Mouse (Mus musculus): ENCODE data around the gene Capzb.
A peak's percentile ranks its signal among the peaks of the same experiment; 100 is the strongest.

Gene Capzb

DNA sequence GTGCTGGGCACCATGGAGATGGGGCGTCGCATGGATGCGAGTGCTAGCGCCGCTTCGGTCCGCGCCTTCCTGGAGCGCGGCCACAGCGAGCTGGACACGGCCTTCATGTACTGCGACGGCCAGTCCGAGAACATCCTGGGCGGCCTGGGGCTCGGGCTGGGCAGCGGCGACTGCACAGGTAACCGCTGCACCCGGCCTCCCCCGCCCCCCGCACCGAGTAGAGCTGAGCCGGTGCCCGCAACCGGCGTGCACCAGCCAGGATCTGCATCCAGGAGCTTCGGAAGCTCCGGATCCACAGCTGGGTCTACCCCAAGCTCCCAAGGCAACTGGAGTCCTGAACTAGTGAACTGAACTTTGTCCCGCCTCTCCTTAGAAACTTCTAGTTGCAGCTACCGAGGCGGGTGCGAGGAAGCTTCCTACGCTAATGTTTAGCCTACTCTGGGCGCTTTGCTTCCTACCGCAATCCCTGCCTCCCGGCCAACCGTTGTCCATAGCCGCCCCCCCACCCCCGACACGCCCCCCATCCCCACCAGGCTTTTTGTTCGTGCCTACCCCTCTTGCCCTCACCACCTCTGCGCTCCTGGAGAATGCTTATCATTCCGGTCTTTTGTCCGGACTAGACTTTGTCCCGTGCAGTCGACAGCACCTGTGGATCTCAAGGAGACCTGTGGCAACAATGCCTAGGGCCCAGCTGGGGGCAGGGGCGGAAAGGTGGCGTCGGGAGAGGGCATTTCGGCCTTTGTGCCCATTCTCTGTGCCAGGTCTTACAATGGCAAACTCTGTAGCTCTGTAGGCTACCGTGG is 118.4 kb downstream of the Capzb start:
- DNase-seq, result peak; percentile 68

DNA sequence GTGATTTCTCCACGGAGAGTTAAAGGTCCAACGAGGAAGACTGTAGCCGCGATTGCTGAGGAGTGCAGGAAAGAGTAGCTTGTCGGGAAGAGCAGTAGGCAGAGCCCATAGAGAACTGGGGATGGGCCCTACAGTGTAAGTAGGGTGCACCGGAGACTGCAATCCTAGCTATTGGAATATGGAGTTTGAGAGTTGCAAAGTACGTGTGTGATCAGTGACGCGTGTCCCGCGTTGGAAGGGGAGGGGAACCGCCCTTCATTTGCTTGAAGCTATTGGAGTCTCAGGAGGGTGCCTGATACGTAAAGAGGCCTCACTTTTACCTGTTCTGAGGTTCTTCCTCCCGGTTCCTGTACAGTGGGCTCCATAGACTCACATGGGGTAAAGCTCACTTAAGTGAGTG is 119.0 kb downstream of the Capzb start:
- peak; percentile 38 for DNase-seq

DNA sequence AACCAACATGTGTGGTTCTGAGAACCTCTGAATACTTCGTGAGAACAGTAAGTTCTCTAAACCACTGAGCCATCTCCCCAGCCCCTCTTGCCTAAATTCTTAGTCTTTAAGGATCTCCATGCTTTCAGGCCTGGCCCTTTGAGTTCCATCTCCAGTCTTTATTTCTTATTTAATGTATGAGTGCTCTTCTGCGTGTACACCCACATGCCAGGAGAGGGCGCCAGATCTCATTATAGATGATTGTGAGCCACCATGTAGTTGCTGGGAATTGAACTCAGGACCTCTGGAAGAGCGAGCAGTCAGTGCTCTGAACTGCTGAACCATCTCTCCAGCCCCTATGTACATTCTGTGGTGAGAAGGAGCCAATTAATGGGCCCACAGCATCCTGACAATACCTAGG is 119.9 kb downstream of the Capzb start:
- DNase-seq, result peak; percentile 52

DNA sequence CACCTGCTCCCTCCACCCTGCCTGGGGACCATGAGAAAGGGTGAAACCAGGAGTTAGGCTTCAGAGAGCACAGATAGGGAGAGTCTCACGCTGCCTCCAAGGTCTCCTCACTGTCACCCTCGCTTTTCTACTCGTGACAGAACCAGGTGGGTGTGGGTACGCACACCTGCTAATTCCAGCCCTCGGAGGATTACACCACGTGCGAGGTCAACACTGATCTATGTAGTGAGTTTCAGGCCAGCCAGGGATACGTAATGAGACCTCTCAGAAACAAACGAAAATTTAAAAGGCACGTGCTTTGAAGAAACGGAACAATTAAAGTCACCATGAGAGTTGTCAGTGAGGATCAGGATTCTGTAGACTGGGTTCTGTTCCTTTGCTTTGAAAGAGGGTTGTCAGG is 125.8 kb downstream of the Capzb start:
- DNase-seq, result no peak

DNA sequence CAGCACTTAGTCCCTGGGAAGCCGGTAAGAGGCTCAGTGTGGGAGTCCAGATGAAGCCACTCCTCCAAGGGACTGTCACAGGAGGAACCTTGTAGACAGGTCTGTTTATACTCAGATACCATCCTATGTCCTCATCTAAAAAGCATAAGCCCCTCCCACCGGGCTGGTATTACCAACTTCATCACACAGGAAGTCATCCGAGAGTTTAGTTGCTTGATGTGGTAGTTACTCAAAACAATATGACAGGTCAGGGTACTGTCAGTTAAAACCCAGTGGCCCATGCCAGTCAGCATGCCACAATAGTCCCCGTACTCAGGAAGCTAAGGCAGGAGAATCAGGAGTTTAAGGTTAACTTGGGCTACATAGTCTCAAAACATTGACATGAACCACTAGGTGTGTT is 127.0 kb downstream of the Capzb start:
- DNase-seq, result no peak

DNA sequence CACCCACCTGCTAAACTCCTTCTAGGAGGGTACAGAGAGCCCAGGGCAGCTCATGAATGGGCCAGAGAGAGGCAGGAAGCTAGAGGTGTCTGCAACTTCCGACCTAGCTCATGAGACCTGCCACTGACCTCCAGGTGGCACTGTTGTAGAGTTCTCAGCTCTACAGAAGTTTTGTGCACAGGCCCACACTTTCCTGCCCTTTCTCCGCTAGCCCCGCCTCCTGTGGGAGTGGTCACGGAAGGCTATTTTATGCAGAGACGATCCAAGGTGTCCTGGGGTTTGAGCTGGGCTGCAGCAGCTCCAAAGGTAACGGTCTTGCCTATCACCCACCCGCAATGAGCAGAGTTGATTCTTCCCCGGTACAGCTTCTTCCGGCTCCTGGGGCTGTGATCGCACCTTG is 137.9 kb downstream of the Capzb start:
- DNase-seq, result peak; percentile 87

DNA sequence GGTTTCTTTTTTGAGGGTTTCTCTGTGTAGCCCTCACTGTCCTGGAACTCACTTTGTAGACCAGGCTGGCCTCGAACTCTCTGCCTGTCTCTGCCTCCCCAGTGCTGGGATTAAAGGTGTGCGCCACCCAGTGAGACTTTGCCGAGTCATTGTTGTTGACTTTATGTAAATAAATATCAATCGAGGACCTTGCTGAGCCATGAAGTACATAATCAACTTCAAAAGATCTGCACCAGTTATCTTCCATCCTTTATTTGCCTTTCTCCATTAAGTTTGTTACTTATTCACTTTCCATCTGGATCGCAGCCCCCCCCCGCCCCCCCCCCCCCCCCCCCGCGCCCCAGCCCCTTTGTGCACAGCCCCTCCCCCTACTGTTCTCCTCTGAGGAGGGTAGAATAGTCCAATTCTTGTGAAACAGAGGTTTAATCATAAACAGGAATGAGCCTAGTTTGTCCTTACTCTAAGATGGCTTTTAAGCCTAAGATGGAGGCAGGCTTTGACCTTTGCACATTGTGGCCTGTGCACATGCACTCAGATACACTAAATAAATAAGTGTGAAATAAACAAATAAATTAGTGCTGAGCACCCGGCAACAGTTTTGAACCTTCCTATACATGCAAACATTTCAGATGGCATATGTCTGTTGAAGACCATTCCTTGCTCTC is 142.1 kb downstream of the Capzb start:
- DNase-seq, result no peak

DNA sequence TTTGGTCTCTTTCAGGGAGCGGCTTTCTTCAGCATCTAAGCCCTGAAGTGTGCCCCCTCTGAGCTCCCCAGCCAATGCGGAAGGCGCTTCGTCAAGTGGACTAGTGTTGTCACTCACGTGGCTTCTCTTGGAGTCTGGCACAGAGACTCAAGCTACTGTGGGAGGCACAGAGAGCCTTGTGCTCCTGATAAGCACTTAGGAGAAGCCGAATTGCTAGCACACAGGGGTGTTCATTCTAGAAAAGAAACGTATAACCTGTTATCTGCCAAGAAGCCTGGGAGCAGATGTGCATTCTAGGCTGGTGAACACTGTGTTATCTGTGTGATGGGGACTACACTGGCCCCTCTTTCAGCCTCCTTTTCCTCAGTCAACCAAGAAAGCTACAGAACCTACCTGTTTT is 142.8 kb downstream of the Capzb start:
- no peak for DNase-seq

DNA sequence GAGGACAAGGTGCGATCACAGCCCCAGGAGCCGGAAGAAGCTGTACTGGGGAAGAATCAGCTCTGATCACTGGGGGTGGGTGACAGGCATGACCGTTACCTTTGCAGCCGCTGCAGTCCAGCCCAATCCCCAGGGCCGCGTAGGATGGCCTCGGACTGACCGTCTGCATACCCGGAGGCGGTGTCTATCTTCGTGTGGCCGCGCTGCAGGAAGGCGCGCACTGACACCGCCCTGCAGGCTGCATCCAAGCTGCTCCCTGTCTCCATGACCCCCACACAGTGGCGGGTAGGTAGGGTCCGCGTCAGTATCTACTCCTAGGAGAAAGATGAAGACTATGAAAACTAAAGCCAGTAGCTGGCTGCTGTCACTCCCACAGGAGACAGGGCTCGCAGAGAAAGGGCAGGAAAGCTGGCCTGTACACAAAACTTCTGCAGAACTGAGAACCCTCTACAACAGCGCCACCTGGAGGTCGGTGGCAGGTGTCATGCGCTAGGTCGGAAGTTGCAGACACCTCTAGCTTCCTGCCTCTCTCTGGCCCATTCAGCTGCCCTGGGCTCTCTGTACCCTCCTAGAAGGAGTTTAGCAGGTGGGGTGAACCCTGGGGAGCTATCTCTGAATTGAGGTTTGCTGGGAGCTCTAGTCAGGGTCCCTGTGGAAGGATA is 144.3 kb downstream of the Capzb start:
- peak; percentile 84 for DNase-seq

DNA sequence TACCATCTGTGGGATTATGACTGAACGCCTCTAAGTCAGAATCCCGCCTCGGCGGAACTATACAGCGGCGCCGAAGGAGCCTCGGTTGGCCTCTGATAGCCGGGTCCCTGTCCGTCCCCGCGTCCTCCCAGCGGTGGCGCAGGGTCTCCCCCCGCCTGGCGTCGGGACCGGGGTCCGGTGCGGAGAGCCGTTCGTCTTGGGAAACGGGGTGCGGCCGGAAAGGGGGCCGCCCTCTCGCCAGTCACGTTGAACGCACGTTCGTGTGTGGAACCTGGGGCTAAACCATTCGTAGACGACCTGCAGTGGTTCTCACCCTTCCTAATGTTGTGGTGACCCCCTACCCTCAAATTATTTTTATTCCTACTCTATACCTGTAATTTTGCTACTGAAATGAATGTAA is 145.4 kb downstream of the Capzb start:
- no peak for DNase-seq

DNA sequence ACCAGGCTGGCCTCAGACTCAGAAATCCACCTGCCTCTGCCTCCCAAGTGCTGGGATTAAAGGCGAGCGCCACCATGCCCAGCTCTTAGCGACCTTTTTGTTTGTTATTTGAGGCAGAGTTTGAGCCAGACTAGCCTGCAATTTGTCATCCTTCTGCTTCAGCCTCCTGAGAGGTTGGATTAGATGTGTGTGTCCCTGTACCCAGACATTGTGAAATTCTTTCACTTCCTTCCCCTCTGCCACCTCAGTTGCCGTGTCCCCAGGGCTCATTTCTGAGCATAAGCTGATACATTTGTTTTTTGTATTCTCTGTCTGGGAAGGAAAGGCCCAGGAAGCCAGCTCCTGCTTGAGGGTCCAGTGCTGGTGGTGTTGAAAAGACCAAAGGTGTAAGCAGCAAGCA is 148.1 kb downstream of the Capzb start:
- no peak for DNase-seq
